Mouse (Mus musculus) midbrain, postnatal 0 days (tissue): ENCODE data around the gene Zbtb49. TPM values are rescaled to one million over a fixed set of nuclear protein-coding genes. Genes with fewer than 3 reads are reported as not detected.

Source experiments
- ATAC-seq: fragments of 200-750 bp; cut with Nextera tagmentation; 2 replicates; pipeline ENCODE4 v1.8.0; 2017; ENCODE audit warnings: moderate number of reproducible peaks, mild to moderate bottlenecking, moderate TSS enrichment, moderate library complexity; ENCODE audit not compliant: low FRiP score
- DNase-seq: peaks from one replicate; pipeline ENCODE4 v3.0.0-alpha.2; 2015; ENCODE audit warnings: low spot score
- H3K27ac ChIP-seq: fragments of 300-500 bp; sonication (generic); 2 replicates; pipeline ENCODE4 v1.5.1; 2014; ENCODE audit warnings: low read depth, mild to moderate bottlenecking, low read length, mixed read lengths
- H3K27me3 ChIP-seq: fragments of 300-500 bp; sonication (generic); 2 replicates; pipeline ENCODE4 v1.6.1; 2014; ENCODE audit warnings: low read length, control low read depth, mixed read lengths; ENCODE audit not compliant: insufficient read depth
- H3K36me3 ChIP-seq: fragments of 300-500 bp; sonication (generic); 2 replicates; pipeline ENCODE4 v1.6.1; 2014; ENCODE audit warnings: low read length, control low read depth, mixed read lengths; ENCODE audit not compliant: insufficient read depth
- H3K4me1 ChIP-seq: fragments of 300-500 bp; sonication (generic); 2 replicates; pipeline ENCODE4 v1.6.1; 2014; ENCODE audit warnings: mild to moderate bottlenecking, control low read depth, antibody characterized with exemption, low read length, mixed read lengths; ENCODE audit not compliant: insufficient read depth
- H3K4me2 ChIP-seq: fragments of 300-500 bp; sonication (generic); 2 replicates; pipeline ENCODE4 v1.6.1; 2014; ENCODE audit warnings: low read depth, mild to moderate bottlenecking, low read length, mixed read lengths; ENCODE audit not compliant: poor library complexity, severe bottlenecking
- H3K4me3 ChIP-seq: fragments of 300-500 bp; sonication (generic); 2 replicates; pipeline ENCODE4 v1.5.1; 2014; ENCODE audit warnings: low read depth, mild to moderate bottlenecking, low read length, moderate library complexity
- H3K9ac ChIP-seq: fragments of 300-500 bp; sonication (generic); replicated peaks from 2 replicates; pipeline ENCODE4 v1.6.1; 2014; ENCODE audit warnings: mild to moderate bottlenecking, low read length, moderate library complexity, mixed read lengths; ENCODE audit not compliant: poor library complexity, severe bottlenecking
- H3K9me3 ChIP-seq: fragments of 300-500 bp; sonication (generic); 2 replicates; pipeline ENCODE4 v1.6.1; 2016; ENCODE audit warnings: low read length, control low read depth
- CTCF ChIP-seq: IDR thresholded peaks from 2 replicates; pipeline ENCODE4 v1.5.1; 2016; ENCODE audit warnings: antibody characterized with exemption, mild to moderate bottlenecking
- WGBS: fragments of 180-500 bp; shearing (Covaris S2); extraction: QIAGEN DNeasy Blood & Tissue Kit; methylation state at CpG from one replicate; pipeline ENCODE4 v1.1.7; 2014; 5-methylcytosine and 5-hydroxymethylcytosine counted together
- polyA plus RNA-seq: library from polyadenylated mRNA; unstranded; fragments of >200 nt; fragmentation: Nextera tagmentation; extraction: Ambion mirVana; gene quantifications from 2 replicates; pipeline ENCODE4 v1.2.1, GENCODE M21; 2015
- total RNA-seq: library from RNA; depleted of rRNA; stranded (reverse); fragments of >200 nt; gene quantifications from 2 replicates; pipeline ENCODE4 v1.2.3, GENCODE M21; 2014

The Zbtb49 gene
- total and polyA plus RNA-seq, 2 experiments from 2014 or later = 18.9 to 22.5 TPM

- 94% methylated on average over 2 of the region's 2 CpGs for WGBS
- Histone ChIP-seq H3K9ac (no peak overlapping the region), H3K27ac (no peak overlapping the region), H3K4me3 (no peak overlapping the region), H3K4me2 (no peak overlapping the region), H3K4me1 (no peaks in the 10 kb centered on the region), H3K36me3 (peaks cover 32% of the 10 kb centered on the region), H3K9me3 (no peaks in the 10 kb centered on the region), H3K27me3 (0 out of 2 replicates have a peak, but pooled peaks cover 4% of the 10 kb centered on the region)
- TF ChIP-seq CTCF = peak; percentile 40
- no peak for DNase-seq
- no peak for ATAC-seq
Observed at GRCm38 (mm10) chr5:38236627-38237026, 16.4 kb upstream of the Zbtb49 start.

GRCm38 (mm10) chr5:38235422-38235821 lies 15.2 kb upstream of the Zbtb49 start:
- peak; percentile 77 for TF ChIP-seq CTCF
- Histone ChIP-seq H3K4me3 (no peak overlapping the region), H3K27me3 (0 out of 2 replicates have a peak, but pooled peaks cover 4% of the 10 kb centered on the region), H3K36me3 (peaks cover 41% of the 10 kb centered on the region), H3K4me2 (no peak overlapping the region), H3K9me3 (no peaks in the 10 kb centered on the region), H3K4me1 (no peaks in the 10 kb centered on the region), H3K9ac (no peak overlapping the region), H3K27ac (no peak overlapping the region)
- 67% methylated on average over 4 of the region's 4 CpGs for WGBS
- ATAC-seq (peak; percentile 42; the same call in 1 of the 2 replicates), DNase-seq (peak; percentile 35)

- peak; percentile 25 for DNase-seq
Observed at GRCm38 (mm10) chr5:38219771-38220307, 418 bp downstream of the Zbtb49 start.

GRCm38 (mm10) chr5:38213009-38213408 lies 7.2 kb downstream of the Zbtb49 start:
- Histone ChIP-seq H3K9me3 (no peaks in the 10 kb centered on the region), H3K27ac (no peak overlapping the region), H3K4me1 (no peaks in the 10 kb centered on the region), H3K9ac (no peak overlapping the region), H3K36me3 (peaks cover 49% of the 10 kb centered on the region), H3K27me3 (no peaks in the 10 kb centered on the region), H3K4me2 (no peak overlapping the region), H3K4me3 (no peak overlapping the region)
- WGBS = 86% methylated on average over 6 of the region's 6 CpGs
- DNase-seq = no peak
- TF ChIP-seq CTCF = no peak
- ATAC-seq = no peak

More at GRCm38 (mm10) chr5:38219771-38220307, 418 bp downstream of the Zbtb49 start:
- under 1% methylated on average over 35 of the region's 35 CpGs for WGBS
- TF ChIP-seq CTCF = no peak
- Histone ChIP-seq H3K9me3 (no peaks in the 10 kb centered on the region), H3K4me3 (peak overlapping the region; percentile 92), H3K4me2 (peak overlapping the region; percentile 70), H3K36me3 (peaks cover 14% of the 10 kb centered on the region; the same call in 1 of the 2 replicates), H3K9ac (peak overlapping the region; percentile 91), H3K27ac (peak overlapping the region; percentile 87), H3K27me3 (no peaks in the 10 kb centered on the region), H3K4me1 (peaks cover 13% of the 10 kb centered on the region)
- peak; percentile 82 for ATAC-seq

GRCm38 (mm10) chr5:38211691-38212090 lies 8.6 kb downstream of the Zbtb49 start:
- Histone ChIP-seq H3K36me3 (peaks cover 46% of the 10 kb centered on the region), H3K4me2 (no peak overlapping the region), H3K9me3 (no peaks in the 10 kb centered on the region), H3K9ac (no peak overlapping the region), H3K27me3 (no peaks in the 10 kb centered on the region), H3K27ac (no peak overlapping the region), H3K4me3 (no peak overlapping the region), H3K4me1 (no peaks in the 10 kb centered on the region)
- ATAC-seq = no peak
- DNase-seq = no peak
- WGBS = 90% methylated on average over 8 of the region's 8 CpGs
- no peak for TF ChIP-seq CTCF

- peaks cover 50% of the 10 kb centered on the region for H3K36me3 ChIP-seq
- no peak overlapping the region for H3K4me2 ChIP-seq
- no peak for DNase-seq
- no peak for TF ChIP-seq CTCF
- H3K9me3 ChIP-seq = no peaks in the 10 kb centered on the region
- H3K27me3 ChIP-seq = no peaks in the 10 kb centered on the region
- H3K4me3 ChIP-seq = no peak overlapping the region
- H3K9ac ChIP-seq = no peak overlapping the region
- H3K4me1 ChIP-seq = no peaks in the 10 kb centered on the region
- no peak overlapping the region for H3K27ac ChIP-seq
- 83% methylated on average over 8 of the region's 8 CpGs for WGBS
- ATAC-seq = no peak
Observed at GRCm38 (mm10) chr5:38208985-38209384, 11.3 kb downstream of the Zbtb49 start.
